Mouse (Mus musculus): Measurements from ENCODE around the gene Gm9125. TPM values are rescaled to one million over a fixed set of nuclear protein-coding genes. Genes with fewer than 3 reads are reported as not detected.
"Not testable (repeated sequence)": the region's sequence is repeated elsewhere in the genome, so short reads cannot be mapped to it uniquely, and the experiment has no call there.

Gm9125 gene
- total RNA-seq (2014; fragmentation: Nextera tagmentation) (not detected in 2 replicates), total RNA-seq (2017) (0.17 and 0.27 TPM in 2 replicates), polyA plus RNA-seq (2012) (not detected in 2 replicates)

GRCm38 (mm10) chr3:94054785-94055184, at the start of gene Gm9125:
Gm9125 (minus strand) TSS chr3:94054885.
- not testable (repeated sequence) for H3K4me1 ChIP-seq (ENCODE audit: insufficient read depth, low read depth, low read length); H3K4me3 ChIP-seq (ENCODE audit: low read depth, low read length); H3K9me3 ChIP-seq (replicated peaks); H3K36me3 ChIP-seq (replicated peaks); ATAC-seq (ENCODE audit: extremely low read depth, insufficient number of reproducible peaks, low FRiP score, poor library complexity, severe bottlenecking); H3K27me3 ChIP-seq (ENCODE audit: insufficient read depth, low read length); DNase-seq (ENCODE audit: low spot score)

- not testable (repeated sequence) for H3K36me3 ChIP-seq (replicated peaks); DNase-seq (ENCODE audit: low spot score); H3K4me3 ChIP-seq (ENCODE audit: low read depth, low read length); H3K27me3 ChIP-seq (ENCODE audit: insufficient read depth, low read length); H3K4me1 ChIP-seq (ENCODE audit: insufficient read depth, low read depth, low read length); H3K9me3 ChIP-seq (replicated peaks); ATAC-seq (ENCODE audit: extremely low read depth, insufficient number of reproducible peaks, low FRiP score, poor library complexity, severe bottlenecking)
These were observed 17.9 kb upstream of the Gm9125 start, which contains the start of gene Gm10697 for GRCm38 (mm10) chr3:94072544-94072943. Gm10697 (minus strand) TSS chr3:94072644.

GRCm38 (mm10) chr3:94049566-94050121, 5.0 kb downstream of the Gm9125 start:
- ATAC-seq (ENCODE audit: extremely low read depth, insufficient number of reproducible peaks, low FRiP score, poor library complexity, severe bottlenecking); H3K27me3 ChIP-seq (ENCODE audit: insufficient read depth, low read length): not testable (repeated sequence)

GRCm38 (mm10) chr3:94038241-94038640, 16.4 kb downstream of the Gm9125 start:
- DNase-seq (ENCODE audit: low spot score); ATAC-seq (ENCODE audit: extremely low read depth, insufficient number of reproducible peaks, low FRiP score, poor library complexity, severe bottlenecking): not testable (repeated sequence)

More at GRCm38 (mm10) chr3:94049566-94050121, 5.0 kb downstream of the Gm9125 start:
- not testable (repeated sequence) for DNase-seq (ENCODE audit: low spot score); H3K9me3 ChIP-seq (replicated peaks); H3K36me3 ChIP-seq (replicated peaks); H3K4me3 ChIP-seq (ENCODE audit: low read depth, low read length); H3K4me1 ChIP-seq (ENCODE audit: insufficient read depth, low read depth, low read length)

DNA sequence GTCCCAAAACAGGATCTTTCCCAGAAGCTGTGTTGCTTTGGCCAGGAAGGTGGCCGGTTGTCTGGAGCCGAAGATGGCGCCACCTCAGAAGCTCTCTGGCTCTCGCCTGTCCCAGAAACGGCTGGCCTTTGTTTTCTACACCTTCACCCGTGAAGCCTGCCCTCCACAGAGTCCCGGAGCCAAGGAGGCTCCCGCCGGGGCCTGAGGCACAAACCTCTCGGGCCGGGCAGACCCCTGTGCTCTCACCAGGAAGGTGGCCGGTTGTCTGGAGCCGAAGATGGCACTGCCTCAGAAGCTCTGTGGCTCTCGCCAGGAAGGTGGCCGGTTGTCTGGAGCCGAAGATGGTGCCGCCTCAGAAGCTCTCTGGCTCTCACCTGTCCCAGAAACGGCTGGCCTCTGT, 20.3 kb downstream of the Gm9125 start:
- ATAC-seq (ENCODE audit: extremely low read depth, insufficient number of reproducible peaks, low FRiP score, poor library complexity, severe bottlenecking); H3K4me3 ChIP-seq (ENCODE audit: low read depth, low read length); DNase-seq (ENCODE audit: low spot score); H3K9me3 ChIP-seq (replicated peaks); H3K27me3 ChIP-seq (ENCODE audit: insufficient read depth, low read length); H3K36me3 ChIP-seq (replicated peaks); H3K4me1 ChIP-seq (ENCODE audit: insufficient read depth, low read depth, low read length): not testable (repeated sequence)

More at GRCm38 (mm10) chr3:94038241-94038640, 16.4 kb downstream of the Gm9125 start:
- not testable (repeated sequence) for H3K4me3 ChIP-seq (ENCODE audit: low read depth, low read length); H3K4me1 ChIP-seq (ENCODE audit: insufficient read depth, low read depth, low read length); H3K27me3 ChIP-seq (ENCODE audit: insufficient read depth, low read length); H3K9me3 ChIP-seq (replicated peaks); H3K36me3 ChIP-seq (replicated peaks)

Other genes starting within 250 kb of the Gm9125 start
- not detected in 2 replicates for gene Tdpoz3, start 228.9 kb downstream of the Gm9125 start, total RNA-seq (2014; fragmentation: Nextera tagmentation)
- 0.22 TPM in 1 of 2 replicates, not detected in the other for gene Tdpoz3, start 228.9 kb downstream of the Gm9125 start, total RNA-seq (2017)
- gene Tdpoz3, start 228.9 kb downstream of the Gm9125 start, polyA plus RNA-seq (2012), result not detected in 2 replicates
- not detected in 2 replicates for gene Gm9117, start 111.3 kb downstream of the Gm9125 start, total RNA-seq (2014; fragmentation: Nextera tagmentation)
- 0.16 TPM in 1 of 2 replicates, not detected in the other for gene Gm9117, start 111.3 kb downstream of the Gm9125 start, total RNA-seq (2017)
- not detected in 2 replicates for gene Gm9117, start 111.3 kb downstream of the Gm9125 start, polyA plus RNA-seq (2012)
- not detected in 2 replicates for gene Tdpoz5, start 93.6 kb downstream of the Gm9125 start, total RNA-seq (2014; fragmentation: Nextera tagmentation)
- not detected in 2 replicates for gene Tdpoz5, start 93.6 kb downstream of the Gm9125 start, total RNA-seq (2017)
- gene Tdpoz5, start 93.6 kb downstream of the Gm9125 start, polyA plus RNA-seq (2012), result not detected in 2 replicates
- gene Gm10697, start 17.8 kb upstream of the Gm9125 start, total RNA-seq (2014; fragmentation: Nextera tagmentation), result not detected in 2 replicates
- gene Gm10697, start 17.8 kb upstream of the Gm9125 start, total RNA-seq (2017), result not detected in 2 replicates
- not detected in 2 replicates for gene Gm10697, start 17.8 kb upstream of the Gm9125 start, polyA plus RNA-seq (2012)
- gene Gm10696, start 123.3 kb upstream of the Gm9125 start, total RNA-seq (2014; fragmentation: Nextera tagmentation), result not detected in 2 replicates
- not detected in 2 replicates for gene Gm10696, start 123.3 kb upstream of the Gm9125 start, total RNA-seq (2017)
- not detected in 2 replicates for gene Gm10696, start 123.3 kb upstream of the Gm9125 start, polyA plus RNA-seq (2012)
- not detected in 2 replicates for gene Gm5286, start 141.8 kb upstream of the Gm9125 start, total RNA-seq (2014; fragmentation: Nextera tagmentation)
- 0.35 TPM in 1 of 2 replicates, not detected in the other for gene Gm5286, start 141.8 kb upstream of the Gm9125 start, total RNA-seq (2017)
- not detected in 2 replicates for gene Gm5286, start 141.8 kb upstream of the Gm9125 start, polyA plus RNA-seq (2012)
- not detected in 2 replicates for gene Gm4778, start 209.2 kb upstream of the Gm9125 start, total RNA-seq (2014; fragmentation: Nextera tagmentation)
- not detected in 2 replicates for gene Gm4778, start 209.2 kb upstream of the Gm9125 start, total RNA-seq (2017)
- gene Gm4778, start 209.2 kb upstream of the Gm9125 start, polyA plus RNA-seq (2012), result not detected in 2 replicates

Measured in G1E (cell line).